Mouse (Mus musculus) T-cell, adult 2 months (primary cell): ENCODE data around the gene Rasgrf1.

ENCODE experiments used
- DNase-seq: peaks from one replicate; pipeline ENCODE4 v3.0.0; 2022; ENCODE audit warnings: low spot score

Rasgrf1 gene

GRCm38 (mm10) chr9:89906645-89907044 lies 3.1 kb upstream of the Rasgrf1 start:
- no peak for DNase-seq

DNA sequence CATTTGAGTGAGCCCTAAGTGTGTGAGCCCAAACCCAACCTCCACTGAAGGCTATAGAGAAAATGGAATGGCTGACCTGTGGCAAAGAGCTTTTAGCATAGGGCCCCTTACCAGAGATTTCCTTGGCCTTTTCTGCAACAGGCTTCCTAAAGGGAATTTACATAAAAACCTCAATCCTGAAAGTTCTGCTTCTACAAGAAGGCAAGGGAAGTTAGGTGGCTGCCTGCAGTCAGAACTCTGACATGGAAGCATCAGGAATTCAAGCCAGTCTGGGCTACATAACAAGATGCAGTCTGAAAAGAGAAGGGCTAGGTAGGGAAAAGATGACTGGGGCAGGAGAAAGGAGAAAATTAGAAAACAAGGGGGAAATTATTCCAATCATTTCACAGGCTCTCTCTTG lies 1.8 kb upstream of the Rasgrf1 start:
- DNase-seq: no peak

- DNase-seq: no peak
These were observed 1.1 kb upstream of the Rasgrf1 start for GRCm38 (mm10) chr9:89908601-89909000.

GRCm38 (mm10) chr9:89910011-89910400 lies 298 bp downstream of the Rasgrf1 start:
- DNase-seq: no peak

GRCm38 (mm10) chr9:89910741-89911444 lies 1.2 kb downstream of the Rasgrf1 start:
- DNase-seq: no peak

DNA sequence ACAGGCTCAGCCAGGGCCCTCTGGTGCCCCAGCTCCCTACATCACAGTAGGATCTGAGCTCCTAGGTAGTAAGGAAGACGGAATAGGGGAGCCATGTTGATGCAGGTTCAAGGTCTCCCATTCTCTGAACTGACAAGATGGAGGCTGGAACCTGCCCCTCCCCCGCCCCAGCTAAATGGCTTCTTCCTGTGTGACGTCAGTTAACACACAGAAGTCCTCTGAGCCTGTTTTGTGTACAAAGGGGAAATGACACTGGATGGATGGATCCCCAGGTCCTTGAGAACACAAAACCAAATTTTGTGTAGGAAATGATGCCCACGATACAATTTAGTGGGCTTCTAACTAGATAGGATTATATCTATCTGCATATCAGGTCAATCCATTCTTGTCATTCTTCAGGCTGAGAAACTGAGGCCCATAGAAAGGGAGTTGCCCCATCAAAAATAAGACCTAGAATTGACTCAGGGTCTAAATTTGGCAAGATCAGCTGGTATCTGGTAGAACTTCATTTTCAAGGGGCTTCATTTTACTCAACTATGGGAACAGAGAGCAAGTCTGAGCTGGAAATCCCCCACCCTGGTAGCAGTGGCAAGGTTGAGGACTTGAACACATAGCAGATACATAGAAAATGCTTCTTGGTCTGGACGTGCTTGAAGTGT lies 2.3 kb downstream of the Rasgrf1 start:
- DNase-seq: no peak

DNA sequence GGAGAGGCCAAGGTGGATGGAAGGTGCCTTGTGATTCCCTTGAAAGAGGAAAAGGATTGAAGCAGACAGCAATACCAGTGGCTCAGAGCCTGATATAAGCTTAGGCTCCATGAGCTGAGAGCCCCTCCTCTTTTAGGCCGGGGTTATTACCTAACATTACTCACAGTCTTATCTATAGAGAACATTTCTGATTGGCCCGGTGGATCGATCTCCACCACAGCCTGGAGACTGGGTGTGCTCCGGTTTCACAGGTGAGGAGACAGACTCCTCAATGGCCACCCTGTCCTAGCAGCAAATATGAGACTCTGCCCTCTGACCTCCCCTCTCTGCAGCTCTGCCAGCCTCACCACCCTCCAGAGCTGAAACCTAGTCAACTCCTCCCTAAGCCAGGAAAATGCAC lies 3.4 kb downstream of the Rasgrf1 start:
- no peak for DNase-seq

DNA sequence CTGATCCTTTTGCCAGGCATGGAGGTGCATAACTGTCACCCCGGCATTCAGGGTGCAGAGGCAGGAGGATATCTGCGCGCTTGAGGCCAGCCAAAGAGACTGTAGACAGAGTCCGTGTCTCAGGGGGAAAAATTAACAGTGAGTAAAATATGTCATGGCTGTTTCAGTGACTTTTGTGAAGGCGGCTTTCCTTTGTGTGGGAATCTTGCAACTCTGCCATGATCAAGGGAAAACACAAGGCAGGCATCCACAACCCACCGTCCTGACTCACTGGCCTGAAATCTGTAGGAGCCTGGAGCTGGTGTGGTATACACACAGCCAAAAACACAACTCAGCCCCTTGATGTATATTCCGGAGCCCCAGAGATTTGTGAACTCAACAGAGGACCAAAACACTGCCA lies 6.8 kb downstream of the Rasgrf1 start:
- no peak for DNase-seq

DNA sequence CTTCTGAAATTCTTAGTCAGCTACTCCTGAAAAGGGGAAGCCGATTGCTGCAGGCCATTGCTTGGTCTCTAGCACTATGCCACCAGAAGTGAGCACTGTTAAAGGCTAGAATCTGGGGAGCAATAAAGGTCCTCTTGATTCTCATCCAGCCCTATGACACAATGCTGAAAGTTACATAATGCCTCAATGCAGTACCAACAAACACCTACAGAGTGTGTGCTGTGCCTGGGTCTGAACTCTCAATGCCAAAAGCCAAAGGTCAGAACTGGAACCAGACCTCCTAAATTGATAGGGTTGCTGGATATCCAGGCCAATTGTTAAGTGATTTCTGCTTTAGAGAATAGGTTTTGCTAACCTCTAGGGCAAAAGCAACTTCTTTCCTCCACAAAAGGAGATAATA lies 7.7 kb downstream of the Rasgrf1 start:
- DNase-seq: no peak

DNA sequence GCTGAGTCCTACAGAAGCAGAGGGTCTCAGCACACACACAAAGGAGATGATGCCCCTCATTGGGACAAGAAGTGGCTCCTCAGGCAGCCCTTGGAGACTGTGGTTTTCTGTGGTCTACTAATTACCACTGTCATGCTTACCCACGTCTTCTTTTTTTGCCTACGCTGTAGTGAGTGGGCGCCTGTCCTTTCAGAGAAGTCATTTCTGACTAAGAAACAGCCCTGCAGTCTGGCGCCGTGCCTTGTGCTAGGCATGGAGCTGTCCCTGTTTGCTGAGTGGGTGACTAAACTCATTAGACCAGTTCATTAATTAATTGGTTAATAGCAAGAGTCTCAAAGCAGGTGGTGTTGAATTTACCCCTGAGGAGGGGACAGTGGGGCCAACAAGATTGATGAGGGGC lies 9.1 kb downstream of the Rasgrf1 start:
- DNase-seq: no peak

DNA sequence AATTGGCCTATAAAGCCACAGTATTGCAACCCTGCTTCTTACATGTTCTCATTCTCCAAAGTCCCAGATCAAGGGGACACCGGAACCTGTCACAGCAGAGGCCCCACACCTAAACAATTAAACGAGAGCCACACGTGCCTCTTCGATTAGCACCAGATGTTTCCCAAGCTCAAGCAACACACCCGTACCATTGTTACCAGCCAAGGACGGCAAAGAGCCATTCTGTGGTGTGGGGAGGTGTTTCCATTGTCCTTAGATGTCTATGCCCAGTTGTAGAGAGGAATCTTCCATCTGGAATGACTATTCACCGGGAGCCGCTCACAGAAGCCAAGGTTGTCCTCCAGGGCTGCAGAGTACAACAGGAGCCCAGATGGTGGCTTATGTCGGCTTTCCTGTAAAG lies 11.4 kb downstream of the Rasgrf1 start:
- no peak for DNase-seq

DNA sequence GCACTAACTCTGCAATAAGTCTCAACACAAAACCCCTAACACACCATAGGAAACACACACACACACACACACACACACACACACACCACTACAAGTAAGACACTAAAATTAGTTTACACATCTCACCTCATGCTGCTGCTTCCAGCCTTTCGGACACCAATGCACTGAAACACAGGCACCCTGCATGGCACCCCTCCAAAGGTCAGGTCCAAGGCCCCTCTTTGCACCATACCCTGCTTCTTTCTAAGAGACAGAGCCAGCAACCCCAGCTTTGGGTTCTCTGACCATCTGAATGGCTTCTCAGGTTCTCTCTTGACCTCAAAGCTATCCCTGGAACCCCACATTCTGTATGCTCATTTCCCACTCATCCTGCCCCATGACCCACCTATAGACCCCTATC lies 13.0 kb downstream of the Rasgrf1 start:
- DNase-seq: no peak

GRCm38 (mm10) chr9:89924836-89925235 lies 15.1 kb downstream of the Rasgrf1 start:
- no peak for DNase-seq

DNA sequence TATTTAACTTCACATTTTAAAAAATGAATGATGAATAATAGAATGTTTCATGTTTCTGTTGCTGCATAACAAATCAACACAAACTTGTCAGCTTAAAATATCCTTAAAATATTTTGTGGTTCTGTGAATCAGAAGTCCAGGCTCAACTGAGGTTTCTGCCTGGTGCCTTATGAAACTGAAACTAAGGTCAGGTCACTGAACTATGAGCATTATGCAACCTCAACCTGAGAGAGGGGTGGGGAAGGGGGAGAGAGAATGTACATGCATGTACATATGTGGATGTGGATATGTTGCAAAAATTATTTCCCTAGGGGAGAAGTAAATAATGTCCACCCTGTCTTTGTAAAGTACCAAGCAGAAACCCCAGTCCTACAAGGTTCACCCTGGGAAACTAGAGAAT lies 18.8 kb downstream of the Rasgrf1 start:
- no peak for DNase-seq

GRCm38 (mm10) chr9:89940428-89940827 lies 30.7 kb downstream of the Rasgrf1 start:
- no peak for DNase-seq

GRCm38 (mm10) chr9:89946830-89947229 lies 37.1 kb downstream of the Rasgrf1 start:
- no peak for DNase-seq

DNA sequence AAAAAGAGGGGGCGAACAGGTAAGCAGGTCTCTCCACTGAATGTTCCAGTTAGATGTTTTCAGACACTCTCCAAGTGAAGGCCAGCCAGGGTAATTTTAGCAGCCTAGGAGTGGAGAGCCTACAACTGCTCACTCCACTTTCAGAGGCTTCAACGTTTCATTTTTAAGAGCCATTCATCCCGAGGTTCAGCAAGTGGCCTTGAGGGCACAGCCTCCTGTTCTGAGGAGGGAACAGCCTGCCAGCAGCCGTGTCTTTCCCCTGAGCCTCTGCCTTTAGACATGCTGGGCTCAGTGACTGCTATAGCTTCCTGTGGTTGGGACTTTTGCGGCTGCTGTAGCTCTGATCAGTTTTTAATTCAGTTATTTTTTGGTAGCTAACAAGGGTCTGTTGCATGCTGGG lies 38.9 kb downstream of the Rasgrf1 start:
- no peak for DNase-seq

DNA sequence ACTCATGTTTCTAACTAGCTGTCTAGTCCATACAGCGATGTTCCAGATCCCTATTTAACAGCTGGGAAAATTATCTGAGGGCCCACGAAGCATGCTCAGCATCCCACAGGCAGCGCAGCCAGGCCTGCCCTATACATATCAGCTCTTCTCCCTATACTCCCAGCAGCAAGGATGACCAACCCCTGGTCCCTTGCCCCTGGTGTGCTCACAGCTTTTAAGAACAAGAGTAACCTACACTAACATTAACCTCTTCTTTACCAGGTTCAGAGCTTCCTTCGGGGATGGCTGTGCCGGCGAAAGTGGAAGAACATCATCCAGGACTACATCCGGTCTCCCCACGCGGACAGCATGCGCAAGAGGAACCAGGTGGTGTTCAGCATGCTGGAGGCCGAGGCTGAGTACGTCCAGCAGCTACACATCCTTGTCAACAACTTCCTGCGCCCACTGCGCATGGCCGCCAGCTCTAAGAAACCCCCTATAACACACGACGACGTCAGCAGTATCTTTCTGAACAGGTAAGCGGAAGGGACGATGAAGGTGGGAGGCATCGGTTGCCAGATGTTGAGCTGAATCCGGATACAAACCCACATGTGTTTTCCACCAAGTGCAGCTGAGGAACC lies 44.0 kb downstream of the Rasgrf1 start:
- DNase-seq: no peak

DNA sequence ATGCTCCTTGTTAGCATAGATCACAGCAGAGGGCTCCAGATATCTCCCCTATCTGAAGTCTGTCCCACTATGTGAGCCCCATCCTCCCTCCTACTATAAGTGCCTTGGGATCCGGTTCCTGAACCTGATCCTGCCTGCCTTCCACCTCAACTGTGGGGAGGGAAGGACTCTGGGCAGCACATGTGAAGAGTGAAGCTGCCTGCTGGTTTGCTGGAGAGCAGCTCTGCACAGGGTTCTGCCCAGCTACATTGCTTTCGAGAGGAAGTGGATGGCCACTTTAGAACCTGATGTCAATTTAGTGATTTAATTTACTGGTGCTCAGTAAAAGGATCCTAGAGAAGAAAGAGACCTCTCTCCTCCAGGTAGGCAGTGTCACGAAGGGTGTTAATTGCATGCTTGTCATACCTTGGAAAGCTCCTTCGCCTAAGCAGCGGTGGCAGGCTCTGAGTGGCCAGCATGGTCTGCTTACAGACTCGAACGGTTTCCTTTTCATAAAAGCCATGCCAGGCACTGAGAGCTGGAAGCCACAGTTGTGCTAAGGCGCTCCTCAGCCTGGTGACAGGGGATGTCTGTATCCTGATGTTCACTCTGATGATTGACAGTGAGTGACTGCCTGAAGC lies 45.3 kb downstream of the Rasgrf1 start:
- no peak for DNase-seq

GRCm38 (mm10) chr9:89958959-89959358 lies 49.3 kb downstream of the Rasgrf1 start:
- no peak for DNase-seq

DNA sequence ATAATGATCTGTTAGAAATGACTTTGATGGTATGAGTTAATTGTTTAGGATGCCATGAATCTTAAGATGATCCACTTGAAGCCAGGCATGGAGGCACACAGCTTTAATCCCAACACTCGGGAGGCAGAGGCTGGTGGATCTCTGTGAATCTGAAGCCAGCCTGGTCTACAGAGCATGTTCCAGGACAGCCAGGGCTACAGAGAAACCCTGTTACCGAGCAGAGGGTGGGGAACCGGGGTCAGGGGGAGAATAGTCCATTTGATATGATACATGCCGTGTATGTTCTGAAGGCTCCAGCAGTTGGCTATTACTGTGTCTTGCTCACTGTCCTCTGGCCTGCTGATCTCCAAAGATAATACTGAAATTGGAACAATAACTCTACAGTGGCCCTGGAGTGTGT lies 54.4 kb downstream of the Rasgrf1 start:
- no peak for DNase-seq

DNA sequence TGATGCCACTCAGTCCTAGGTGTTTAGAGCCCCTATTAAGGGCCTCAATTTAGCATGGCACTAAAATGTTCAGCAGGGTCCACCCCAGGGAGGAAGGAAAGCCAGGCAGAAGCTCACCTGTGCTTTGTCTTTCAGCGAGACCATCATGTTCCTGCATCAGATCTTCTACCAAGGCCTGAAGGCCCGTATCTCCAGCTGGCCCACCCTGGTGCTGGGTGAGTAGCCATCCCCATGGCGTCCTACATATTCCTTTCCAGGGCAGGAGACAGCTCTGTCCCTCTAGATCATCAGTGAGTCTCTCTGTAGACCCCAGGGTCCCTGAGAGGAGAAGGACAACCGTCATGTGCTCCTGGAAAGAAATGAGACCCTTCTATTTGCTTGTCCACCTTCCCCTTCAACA lies 58.0 kb downstream of the Rasgrf1 start:
- no peak for DNase-seq

DNA sequence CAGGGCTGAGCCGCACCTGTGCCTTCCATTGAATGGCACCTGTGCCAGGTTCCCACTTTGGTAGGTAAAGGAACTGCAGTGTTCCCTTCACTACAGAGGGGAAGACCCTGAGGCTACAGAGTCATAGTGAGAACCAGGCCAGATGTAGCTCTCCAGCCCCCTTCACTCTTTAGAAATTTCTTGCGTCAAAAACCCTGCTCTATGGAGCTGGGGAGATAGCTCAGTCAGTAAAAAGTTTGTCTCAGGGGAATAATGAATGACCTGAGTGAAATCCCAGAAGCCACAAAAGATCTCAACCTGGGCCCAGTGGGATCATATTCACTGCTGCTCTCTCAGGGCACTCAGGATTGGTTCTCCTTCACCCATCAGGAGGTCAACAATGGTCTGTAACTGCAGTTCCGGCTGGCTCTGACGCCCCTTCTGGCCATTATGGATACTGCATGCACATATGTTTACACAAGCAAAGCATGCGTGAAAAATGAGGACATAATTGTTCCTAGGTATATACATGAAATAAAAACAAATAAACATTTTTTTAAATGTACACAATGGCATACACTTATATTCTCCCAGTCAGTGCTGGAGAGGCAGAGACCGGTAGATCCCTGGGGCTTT lies 59.2 kb downstream of the Rasgrf1 start:
- DNase-seq: no peak
